Mouse (Mus musculus) thymus, postnatal 14 days (tissue): ENCODE results near the gene Cbl.

Source experiments
- DNase-seq: peaks from one replicate; pipeline ENCODE4 v3.0.0; 2021

Gene Cbl

GRCm38 (mm10) chr9:44178811-44179210 lies 55.0 kb downstream of the Cbl start:
- DNase-seq, result no peak

DNA sequence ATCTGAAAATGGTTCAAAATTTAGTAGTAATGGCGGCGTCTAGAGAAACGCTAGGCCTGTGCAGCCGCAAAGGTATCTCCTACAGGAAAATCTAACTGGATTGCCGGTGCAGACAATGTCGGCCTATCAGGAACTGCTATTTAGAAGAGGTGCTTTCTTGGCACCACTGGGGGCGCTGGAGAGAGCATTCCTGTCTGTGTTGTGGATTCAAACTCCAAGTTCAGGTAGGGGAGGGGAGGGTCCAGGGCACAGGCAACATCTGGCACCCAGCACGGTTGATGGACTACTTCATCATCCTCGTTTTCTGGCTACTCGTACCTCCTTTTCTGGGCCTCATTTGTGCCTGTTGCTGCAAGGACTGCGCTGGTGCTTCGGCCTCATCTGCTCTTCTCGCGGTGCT lies 55.5 kb downstream of the Cbl start:
- peak; percentile 61 for DNase-seq

- DNase-seq, result no peak
Observed at GRCm38 (mm10) chr9:44177405-44177804, 56.4 kb downstream of the Cbl start.

GRCm38 (mm10) chr9:44175957-44176356 lies 57.9 kb downstream of the Cbl start:
- DNase-seq, result no peak

- no peak for DNase-seq
Observed at GRCm38 (mm10) chr9:44175556-44175955, 58.3 kb downstream of the Cbl start.

DNA sequence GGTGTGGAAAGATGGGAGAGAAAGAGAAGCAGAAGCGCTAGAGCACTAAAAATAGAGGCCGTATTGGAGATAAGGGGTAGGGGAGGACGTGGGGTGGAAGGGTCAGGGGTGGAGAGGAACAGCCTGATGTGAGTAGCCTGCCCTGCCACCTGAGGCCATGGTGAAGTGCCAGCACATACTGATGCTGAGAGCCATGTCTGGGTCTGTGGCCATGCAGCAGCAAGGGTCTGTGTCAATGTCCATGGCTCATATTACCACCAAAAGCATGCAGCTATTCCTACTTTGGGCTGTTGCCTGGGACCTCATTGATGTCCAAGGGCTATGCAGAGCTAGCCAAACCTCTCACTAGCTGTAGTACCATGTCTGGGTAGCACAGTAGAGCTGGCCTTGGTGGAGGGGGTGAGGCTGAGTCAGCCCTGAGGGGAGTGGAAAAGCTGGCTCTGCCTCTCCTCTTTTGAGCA lies 63.1 kb downstream of the Cbl start:
- DNase-seq, result no peak

GRCm38 (mm10) chr9:44168931-44169330 lies 64.9 kb downstream of the Cbl start:
- DNase-seq, result no peak

GRCm38 (mm10) chr9:44159886-44160285 lies 74.0 kb downstream of the Cbl start:
- no peak for DNase-seq

GRCm38 (mm10) chr9:44147290-44147689 lies 86.6 kb downstream of the Cbl start:
- peak; percentile 40 for DNase-seq

- no peak for DNase-seq
Observed at GRCm38 (mm10) chr9:44144718-44145060, 89.2 kb downstream of the Cbl start.

DNA sequence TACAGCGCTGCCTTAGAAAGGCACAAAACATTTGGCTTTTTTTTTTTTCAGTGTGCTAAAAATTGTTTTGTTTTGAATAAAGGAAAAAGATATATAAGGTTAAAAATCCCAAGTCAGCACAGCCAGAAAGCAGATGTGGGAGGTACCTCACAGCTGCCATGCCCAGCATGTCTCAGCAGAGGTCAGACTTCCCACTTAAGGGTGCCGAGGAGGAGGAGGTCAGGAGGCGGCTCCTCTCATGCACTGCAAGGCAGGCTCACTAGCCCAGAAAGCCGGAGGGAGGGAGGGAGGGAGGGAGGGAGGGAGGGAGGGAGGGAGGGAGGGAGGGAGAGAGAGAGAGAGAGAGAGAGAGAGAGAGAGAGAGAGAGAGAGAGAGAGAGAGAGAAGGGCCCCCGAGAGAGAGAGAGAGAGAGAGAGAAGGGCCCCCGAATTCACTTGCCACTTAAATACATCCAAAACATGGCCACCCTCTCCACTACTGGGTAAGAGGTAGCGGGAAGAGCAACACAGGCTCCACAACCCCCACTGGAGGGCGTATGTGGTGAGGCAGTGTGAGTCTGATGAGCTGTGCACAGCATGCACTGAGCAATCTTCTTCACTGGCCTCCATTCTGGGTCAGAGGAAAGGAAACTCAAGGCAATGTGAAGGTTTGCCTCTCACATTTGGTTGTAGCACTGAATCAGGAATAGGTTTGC lies 89.7 kb downstream of the Cbl start:
- DNase-seq, result no peak

GRCm38 (mm10) chr9:44143421-44143820 lies 90.4 kb downstream of the Cbl start:
- no peak for DNase-seq

DNA sequence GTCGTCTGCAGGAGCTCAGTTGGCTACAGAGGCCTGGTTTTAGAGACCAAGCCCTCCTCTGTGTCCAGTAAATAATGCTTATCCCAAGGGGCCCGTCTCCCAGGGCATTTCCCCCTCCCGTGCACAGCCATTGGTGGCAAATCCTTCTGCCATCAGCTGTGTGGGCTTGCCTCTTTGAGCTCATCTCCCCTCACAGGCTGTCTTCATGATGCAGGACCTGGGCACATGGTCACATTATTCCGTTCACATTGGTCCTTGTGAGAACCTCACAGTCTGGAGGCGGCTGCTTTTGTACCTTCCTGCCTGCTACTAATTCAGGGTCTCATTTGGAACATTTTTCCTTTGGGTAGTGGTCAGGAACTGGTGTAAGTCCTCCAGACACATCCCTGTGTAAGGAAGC lies 91.9 kb downstream of the Cbl start:
- DNase-seq, result no peak

- DNase-seq, result no peak
Observed at GRCm38 (mm10) chr9:44137846-44138245, 96.0 kb downstream of the Cbl start.

DNA sequence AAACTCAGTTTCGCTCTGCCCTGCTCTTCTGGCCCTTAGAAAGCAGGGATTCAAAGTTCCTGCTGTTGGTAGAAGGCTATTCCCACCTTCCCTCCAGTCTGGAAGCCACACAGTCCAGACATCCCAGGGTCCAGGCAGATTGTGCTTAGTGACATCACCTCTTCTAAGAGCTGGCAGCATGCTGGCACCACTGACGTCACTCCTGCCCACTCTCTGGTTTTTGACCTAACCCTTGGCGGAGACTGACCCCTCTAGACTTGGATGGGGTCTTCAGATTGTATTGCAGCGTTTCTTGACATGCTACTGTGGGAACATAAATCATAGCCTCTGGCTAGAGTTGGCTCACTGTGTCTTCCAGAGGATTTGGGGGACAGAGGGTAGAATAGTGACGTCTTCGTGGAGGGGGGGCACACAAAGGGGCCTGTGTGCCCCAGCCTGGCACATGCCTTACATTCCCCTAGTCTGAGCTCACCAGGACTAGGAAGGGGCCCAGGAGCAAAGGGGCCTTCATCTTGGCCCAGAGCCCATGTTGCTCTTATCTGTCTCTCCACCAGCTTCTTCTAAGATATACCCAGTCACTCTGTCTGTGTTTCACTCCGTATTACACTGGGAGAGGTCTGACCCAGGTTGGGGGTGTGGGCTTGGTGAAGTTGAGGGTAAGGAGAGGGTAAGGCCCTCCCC lies 98.0 kb downstream of the Cbl start:
- no peak for DNase-seq

- DNase-seq, result peak; percentile 71
Observed at GRCm38 (mm10) chr9:44134851-44135730, 98.8 kb downstream of the Cbl start.

DNA sequence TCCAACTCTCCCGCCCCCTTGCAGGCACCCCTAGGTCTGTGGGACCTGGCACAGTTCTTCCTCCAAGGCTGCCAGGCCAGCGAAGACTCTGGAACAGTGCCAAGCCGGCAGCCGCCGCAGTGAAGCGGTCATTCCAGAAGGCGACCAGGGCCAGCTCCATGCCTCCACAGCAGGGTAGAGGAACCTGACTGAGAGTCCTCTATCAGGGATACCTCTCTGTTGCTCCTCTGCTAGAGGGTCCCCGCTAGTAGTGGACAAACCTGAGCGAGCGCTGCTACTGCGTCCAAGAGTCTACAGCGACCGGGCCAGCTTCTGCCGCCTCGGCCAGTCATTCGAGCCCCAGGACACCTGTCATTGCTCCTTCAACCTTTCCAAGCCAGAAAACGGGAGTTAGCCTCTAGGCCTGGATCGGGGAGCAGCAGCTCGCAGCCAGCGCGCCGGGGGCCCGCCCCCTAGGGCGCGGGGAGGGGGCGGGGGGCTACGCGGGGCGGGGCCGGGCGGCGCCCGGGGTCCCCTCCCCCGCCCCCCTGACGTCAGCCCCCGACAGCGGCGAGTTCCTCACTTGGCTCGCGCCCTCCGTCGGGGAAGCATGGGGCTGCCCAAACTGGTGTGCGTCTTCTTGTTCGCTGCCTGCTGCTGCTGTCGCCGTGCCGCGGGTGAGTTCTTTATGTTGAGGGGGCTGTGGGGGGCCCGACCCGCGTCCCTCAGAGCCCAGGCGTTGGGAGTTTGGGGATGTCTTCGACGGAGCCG lies 99.6 kb downstream of the Cbl start, which contains the start of gene Mcam:
Gene Mcam (plus strand): TSS at position 369 of the 750 bp plus-strand sequence.
- DNase-seq, result peak; percentile 64

DNA sequence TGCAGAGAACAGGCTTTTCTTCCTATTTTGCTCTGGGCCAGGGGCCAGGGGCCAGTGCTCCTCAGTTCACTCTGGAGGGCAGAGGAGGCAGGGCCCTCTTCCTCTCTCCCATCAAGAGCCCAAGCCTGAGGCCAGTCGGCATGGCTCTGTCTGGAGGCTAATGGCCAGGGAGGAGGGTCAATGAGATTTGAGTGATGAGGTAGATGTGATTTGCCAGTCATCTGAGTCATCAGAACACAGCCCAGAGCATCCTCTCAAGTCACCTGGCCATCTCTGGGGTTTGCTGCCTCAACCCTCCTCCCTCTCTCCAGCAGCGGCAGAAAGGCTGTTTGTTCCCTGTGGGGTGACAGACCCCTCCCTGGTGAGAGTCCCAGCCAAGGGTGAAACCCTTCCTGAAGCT lies 100.6 kb downstream of the Cbl start:
- no peak for DNase-seq

- no peak for DNase-seq
Observed at GRCm38 (mm10) chr9:44132200-44132599, 101.6 kb downstream of the Cbl start.

DNA sequence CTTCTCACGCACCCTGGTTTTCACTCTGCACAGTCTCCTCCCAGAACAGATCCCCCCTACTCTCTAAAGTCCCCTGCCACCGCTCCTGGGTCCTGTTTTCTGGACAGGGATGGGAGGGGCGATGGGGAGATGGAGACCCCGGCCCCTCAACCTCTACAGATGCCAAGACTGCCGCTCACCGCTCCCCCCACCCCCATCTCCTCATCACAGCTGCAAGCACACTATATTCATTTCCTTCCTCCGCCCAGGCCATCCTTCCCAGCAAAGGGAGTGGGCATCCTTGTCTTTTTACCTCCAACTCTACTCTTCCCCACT lies 102.6 kb downstream of the Cbl start:
- DNase-seq, result no peak

DNA sequence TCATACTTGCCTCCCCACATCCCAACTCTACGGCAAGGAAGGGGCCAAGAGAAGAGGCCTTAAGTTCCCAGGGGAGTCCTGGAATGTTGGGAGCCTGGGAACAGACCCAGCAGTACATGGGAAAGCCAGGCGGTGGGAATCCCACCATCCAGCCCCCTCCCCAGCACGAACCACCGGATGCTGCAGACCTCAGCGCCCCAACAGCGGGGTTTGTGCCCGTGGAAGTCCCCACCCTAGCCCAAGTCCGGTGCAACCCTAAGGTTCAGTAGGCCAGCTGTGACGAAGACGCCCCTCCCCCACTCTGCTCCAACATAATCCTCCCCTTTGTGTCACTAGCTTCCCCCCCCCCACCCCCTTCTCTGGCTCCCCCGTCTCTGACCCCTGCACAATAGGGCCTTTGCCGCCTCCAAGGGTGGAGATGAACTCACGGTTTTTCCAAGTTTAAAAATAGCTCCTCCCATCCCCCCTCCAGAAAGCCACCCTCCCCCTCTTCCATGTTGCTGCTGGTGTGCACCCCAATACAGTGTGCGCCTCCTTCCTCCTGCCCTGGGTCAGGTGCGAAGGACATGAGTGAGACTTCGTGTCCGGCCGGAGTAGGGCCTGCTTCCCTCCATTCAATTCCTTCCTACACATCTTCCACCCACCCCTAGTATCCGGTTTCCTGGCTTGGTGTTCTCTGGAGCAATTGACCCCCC lies 103.1 kb downstream of the Cbl start:
- peak; percentile 47 for DNase-seq

DNA sequence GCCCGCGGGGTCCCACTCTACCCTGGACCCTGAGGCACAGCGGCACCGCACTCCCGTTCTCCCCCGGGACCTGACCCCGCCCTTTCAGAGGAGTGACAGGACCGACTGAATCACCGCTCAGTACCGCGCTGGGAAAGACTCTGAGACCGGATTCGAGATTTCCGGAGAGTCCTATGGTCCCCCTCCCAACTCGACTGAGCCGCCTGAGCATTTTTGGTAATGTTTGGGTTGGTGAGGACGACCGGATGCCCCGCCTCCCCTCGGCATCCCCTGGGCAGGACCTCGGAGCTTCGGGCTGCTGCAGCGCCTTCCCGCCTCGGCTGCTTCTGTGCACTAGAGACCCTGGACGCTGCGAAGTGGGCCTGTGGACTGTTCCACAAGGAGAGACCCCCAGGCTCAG lies 103.8 kb downstream of the Cbl start:
- peak; percentile 84 for DNase-seq
